Mouse (Mus musculus): ENCODE measurements at regions not wholly inside any gene's neighbourhood (a gene's known extent, or its start where the extent isn't known, plus 50 kb on each side); places are given as distances from the start of the nearest gene placed in this dataset.

DNA sequence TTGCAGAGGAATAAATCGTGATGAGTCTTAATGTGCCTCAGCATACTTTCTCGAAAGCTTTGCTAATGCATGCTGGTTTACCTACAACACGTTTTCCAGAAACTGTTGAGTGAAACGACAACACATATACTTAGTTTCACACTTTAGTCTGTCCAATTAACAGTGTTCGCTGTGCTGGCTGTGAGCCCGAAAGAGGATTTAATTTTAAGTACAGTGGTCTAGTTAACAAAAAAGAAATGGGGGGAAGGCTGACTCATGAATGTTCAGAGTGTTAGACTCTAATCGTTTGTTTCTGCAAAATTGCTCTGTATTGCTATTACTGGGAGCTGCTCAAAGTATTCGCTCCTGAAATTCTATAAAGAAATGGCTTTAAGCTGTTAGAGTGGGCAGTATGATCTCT, 460.1 kb upstream of the Smc2 start:
- H3K9ac ChIP-seq (ENCODE audit: low read depth, poor library complexity, severe bottlenecking): no peak overlapping the region
- H3K9me3 ChIP-seq (replicated peaks; ENCODE audit: control insufficient read depth, insufficient read depth, low read length, poor library complexity, severe bottlenecking): peaks cover 4% of the 10 kb centered on the region
- H3K27me3 ChIP-seq (ENCODE audit: control insufficient read depth, insufficient read depth, low read length, poor library complexity, severe bottlenecking): no peaks in the 10 kb centered on the region
- H3K27ac ChIP-seq (ENCODE audit: insufficient read depth, low read length): no peak overlapping the region
- no peaks in the 10 kb centered on the region for H3K36me3 ChIP-seq (ENCODE audit: control insufficient read depth, insufficient read depth, low read length, poor library complexity, severe bottlenecking)
- H3K4me3 ChIP-seq (ENCODE audit: low read depth, low read length): no peak overlapping the region
- TF ChIP-seq EP300 (IDR thresholded peaks at IDR 0.05; ENCODE audit: insufficient read depth, low read depth, low read length) (no peak), POLR2A (IDR thresholded peaks at IDR 0.05; ENCODE audit: insufficient read depth, low read length) (no peak), CTCF (IDR thresholded peaks at IDR 0.05; ENCODE audit: low read depth, low read length) (no peak)
- no peaks in the 10 kb centered on the region for H3K4me1 ChIP-seq (ENCODE audit: control insufficient read depth, insufficient read depth, low read length)

DNA sequence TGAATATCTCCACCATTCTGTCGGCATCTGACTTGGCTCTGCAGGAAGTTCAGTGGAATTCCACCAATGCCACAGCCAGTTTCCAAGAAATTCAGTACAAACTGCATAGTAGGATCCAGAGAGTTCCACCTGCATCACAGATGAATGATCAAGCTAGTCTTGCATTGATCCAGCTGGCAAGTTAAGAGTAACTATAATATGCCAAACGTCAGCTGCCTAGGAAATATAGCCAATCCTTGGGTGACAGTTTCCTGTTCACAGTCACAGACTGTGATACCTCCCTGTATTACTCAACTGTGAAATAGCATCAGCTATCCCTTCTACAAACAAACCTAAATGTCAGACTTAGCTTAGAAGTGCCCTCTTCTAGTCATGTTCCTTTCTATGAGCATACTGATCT, 446.6 kb upstream of the Smc2 start:
- Histone ChIP-seq H3K36me3 (ENCODE audit: control insufficient read depth, insufficient read depth, low read length, poor library complexity, severe bottlenecking) (no peaks in the 10 kb centered on the region), H3K27ac (ENCODE audit: insufficient read depth, low read length) (no peak overlapping the region), H3K9ac (ENCODE audit: low read depth, poor library complexity, severe bottlenecking) (no peak overlapping the region), H3K4me3 (ENCODE audit: low read depth, low read length) (no peak overlapping the region), H3K9me3 (replicated peaks; ENCODE audit: control insufficient read depth, insufficient read depth, low read length, poor library complexity, severe bottlenecking) (no peaks in the 10 kb centered on the region), H3K4me1 (ENCODE audit: control insufficient read depth, insufficient read depth, low read length) (no peaks in the 10 kb centered on the region), H3K27me3 (ENCODE audit: control insufficient read depth, insufficient read depth, low read length, poor library complexity, severe bottlenecking) (no peaks in the 10 kb centered on the region)
- TF ChIP-seq POLR2A (IDR thresholded peaks at IDR 0.05; ENCODE audit: insufficient read depth, low read length) (no peak), CTCF (IDR thresholded peaks at IDR 0.05; ENCODE audit: low read depth, low read length) (no peak), EP300 (IDR thresholded peaks at IDR 0.05; ENCODE audit: insufficient read depth, low read depth, low read length) (no peak)

DNA sequence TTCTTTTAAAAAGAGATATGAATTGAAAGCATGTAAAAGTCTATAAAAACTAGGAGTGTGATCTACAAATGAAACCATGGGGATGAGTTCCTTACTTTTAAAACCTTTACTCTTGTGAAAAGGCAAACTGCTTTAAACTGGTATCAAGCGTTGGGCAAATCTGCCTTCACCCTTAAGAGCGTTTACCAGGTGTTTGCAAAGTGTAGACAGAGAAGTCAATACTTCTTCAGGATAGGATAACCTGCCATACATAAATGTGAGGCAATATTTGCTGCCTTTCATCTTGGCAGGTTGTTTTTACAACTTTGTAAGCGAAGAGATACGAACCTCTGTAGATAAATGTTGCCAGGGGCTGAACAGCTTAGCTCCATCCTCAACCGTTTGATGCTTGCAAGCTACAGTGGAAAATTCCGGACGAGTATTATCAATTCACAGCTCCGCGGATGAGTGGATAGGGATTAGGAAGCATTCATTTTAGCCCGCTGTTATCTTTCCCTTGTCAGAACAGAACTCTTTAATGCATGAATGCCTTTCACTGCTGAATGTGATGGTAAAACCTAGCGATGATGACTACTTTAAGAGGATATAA, 402.2 kb upstream of the Smc2 start:
- no peak overlapping the region for H3K27ac ChIP-seq (ENCODE audit: insufficient read depth, low read length)
- H3K36me3 ChIP-seq (ENCODE audit: control insufficient read depth, insufficient read depth, low read length, poor library complexity, severe bottlenecking): no peaks in the 10 kb centered on the region
- no peaks in the 10 kb centered on the region for H3K27me3 ChIP-seq (ENCODE audit: control insufficient read depth, insufficient read depth, low read length, poor library complexity, severe bottlenecking)
- H3K4me3 ChIP-seq (ENCODE audit: low read depth, low read length): no peak overlapping the region
- H3K4me1 ChIP-seq (ENCODE audit: control insufficient read depth, insufficient read depth, low read length): no peaks in the 10 kb centered on the region
- TF ChIP-seq EP300 (IDR thresholded peaks at IDR 0.05; ENCODE audit: insufficient read depth, low read depth, low read length): no peak
- TF ChIP-seq CTCF (IDR thresholded peaks at IDR 0.05; ENCODE audit: low read depth, low read length): no peak
- no peak for TF ChIP-seq POLR2A (IDR thresholded peaks at IDR 0.05; ENCODE audit: insufficient read depth, low read length)
- no peaks in the 10 kb centered on the region for H3K9me3 ChIP-seq (replicated peaks; ENCODE audit: control insufficient read depth, insufficient read depth, low read length, poor library complexity, severe bottlenecking)
- no peak overlapping the region for H3K9ac ChIP-seq (ENCODE audit: low read depth, poor library complexity, severe bottlenecking)

DNA sequence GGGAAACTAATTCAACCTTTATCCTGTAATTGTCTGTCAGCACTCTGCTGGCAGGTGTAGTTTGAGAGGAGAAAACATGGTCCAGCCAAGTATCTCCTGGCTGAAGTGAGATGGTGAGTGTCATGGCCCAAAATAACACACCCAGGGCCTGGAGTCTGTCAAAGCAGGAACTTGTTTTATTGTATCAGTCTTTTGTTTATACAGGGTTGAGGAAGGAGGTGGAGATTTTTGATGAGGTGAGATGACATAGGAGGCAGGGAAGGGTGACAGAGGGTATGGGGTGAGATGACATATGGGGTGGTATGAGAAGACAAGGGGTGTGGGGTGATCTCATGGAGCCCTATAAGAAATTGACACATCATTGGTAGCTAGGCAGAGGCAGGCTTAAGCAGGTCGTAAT, 395.6 kb upstream of the Smc2 start:
- Histone ChIP-seq H3K9ac (ENCODE audit: low read depth, poor library complexity, severe bottlenecking) (no peak overlapping the region), H3K27ac (ENCODE audit: insufficient read depth, low read length) (no peak overlapping the region), H3K36me3 (ENCODE audit: control insufficient read depth, insufficient read depth, low read length, poor library complexity, severe bottlenecking) (no peaks in the 10 kb centered on the region), H3K4me3 (ENCODE audit: low read depth, low read length) (no peak overlapping the region), H3K4me1 (ENCODE audit: control insufficient read depth, insufficient read depth, low read length) (no peaks in the 10 kb centered on the region), H3K27me3 (ENCODE audit: control insufficient read depth, insufficient read depth, low read length, poor library complexity, severe bottlenecking) (no peaks in the 10 kb centered on the region), H3K9me3 (replicated peaks; ENCODE audit: control insufficient read depth, insufficient read depth, low read length, poor library complexity, severe bottlenecking) (no peaks in the 10 kb centered on the region)
- TF ChIP-seq EP300 (IDR thresholded peaks at IDR 0.05; ENCODE audit: insufficient read depth, low read depth, low read length): no peak
- no peak for TF ChIP-seq CTCF (IDR thresholded peaks at IDR 0.05; ENCODE audit: low read depth, low read length)
- TF ChIP-seq POLR2A (IDR thresholded peaks at IDR 0.05; ENCODE audit: insufficient read depth, low read length): no peak

DNA sequence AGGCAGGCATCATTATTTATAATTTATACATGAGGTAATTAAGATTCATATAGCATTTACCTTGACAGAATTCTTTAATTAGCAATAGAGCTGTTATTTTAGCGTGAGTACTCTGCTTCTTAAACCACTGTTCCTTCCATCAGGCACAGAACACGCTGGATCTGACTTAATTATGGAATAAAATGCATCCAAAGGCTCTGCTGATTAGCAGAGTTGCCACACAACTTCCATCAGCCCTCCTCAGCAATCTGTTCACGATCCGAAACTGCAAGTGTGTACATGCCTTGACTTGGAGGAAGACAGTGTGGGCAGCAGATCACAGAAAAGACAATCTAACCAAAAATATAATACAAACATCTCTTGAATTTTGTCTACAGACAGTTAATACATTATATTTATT, 388.1 kb upstream of the Smc2 start:
- no peak for TF ChIP-seq EP300 (IDR thresholded peaks at IDR 0.05; ENCODE audit: insufficient read depth, low read depth, low read length)
- no peak for TF ChIP-seq CTCF (IDR thresholded peaks at IDR 0.05; ENCODE audit: low read depth, low read length)
- TF ChIP-seq POLR2A (IDR thresholded peaks at IDR 0.05; ENCODE audit: insufficient read depth, low read length): no peak
- Histone ChIP-seq H3K9me3 (replicated peaks; ENCODE audit: control insufficient read depth, insufficient read depth, low read length, poor library complexity, severe bottlenecking) (peaks cover 8% of the 10 kb centered on the region), H3K4me3 (ENCODE audit: low read depth, low read length) (no peak overlapping the region), H3K27ac (ENCODE audit: insufficient read depth, low read length) (no peak overlapping the region), H3K27me3 (ENCODE audit: control insufficient read depth, insufficient read depth, low read length, poor library complexity, severe bottlenecking) (no peaks in the 10 kb centered on the region), H3K9ac (ENCODE audit: low read depth, poor library complexity, severe bottlenecking) (no peak overlapping the region), H3K36me3 (ENCODE audit: control insufficient read depth, insufficient read depth, low read length, poor library complexity, severe bottlenecking) (no peaks in the 10 kb centered on the region), H3K4me1 (ENCODE audit: control insufficient read depth, insufficient read depth, low read length) (no peaks in the 10 kb centered on the region)

DNA sequence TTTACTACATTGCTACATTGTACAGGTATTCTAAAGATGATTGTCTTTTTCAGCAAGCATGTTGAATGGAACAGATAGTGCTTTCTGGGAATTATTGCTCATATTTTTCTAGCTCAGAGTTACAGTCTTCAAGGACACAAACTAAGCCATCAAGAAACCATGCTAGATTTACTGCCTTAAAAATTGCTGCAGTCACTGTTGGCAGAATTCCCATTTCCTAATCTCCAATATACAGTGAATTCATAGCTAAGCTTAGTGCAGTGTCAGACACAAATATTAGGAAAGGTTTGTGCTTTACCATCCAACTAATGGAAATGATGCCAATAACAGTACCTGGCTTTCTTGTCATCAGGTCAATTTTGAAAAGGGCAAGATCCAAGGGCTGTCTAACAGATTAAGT, 383.0 kb upstream of the Smc2 start:
- no peaks in the 10 kb centered on the region for H3K4me1 ChIP-seq (ENCODE audit: control insufficient read depth, insufficient read depth, low read length)
- H3K9me3 ChIP-seq (replicated peaks; ENCODE audit: control insufficient read depth, insufficient read depth, low read length, poor library complexity, severe bottlenecking): peaks cover 8% of the 10 kb centered on the region
- no peaks in the 10 kb centered on the region for H3K27me3 ChIP-seq (ENCODE audit: control insufficient read depth, insufficient read depth, low read length, poor library complexity, severe bottlenecking)
- H3K27ac ChIP-seq (ENCODE audit: insufficient read depth, low read length): no peak overlapping the region
- H3K9ac ChIP-seq (ENCODE audit: low read depth, poor library complexity, severe bottlenecking): no peak overlapping the region
- no peak overlapping the region for H3K4me3 ChIP-seq (ENCODE audit: low read depth, low read length)
- no peaks in the 10 kb centered on the region for H3K36me3 ChIP-seq (ENCODE audit: control insufficient read depth, insufficient read depth, low read length, poor library complexity, severe bottlenecking)
- TF ChIP-seq EP300 (IDR thresholded peaks at IDR 0.05; ENCODE audit: insufficient read depth, low read depth, low read length) (no peak), POLR2A (IDR thresholded peaks at IDR 0.05; ENCODE audit: insufficient read depth, low read length) (no peak), CTCF (IDR thresholded peaks at IDR 0.05; ENCODE audit: low read depth, low read length) (no peak)

All from ES-Bruce4 (cell line).